Mouse (Mus musculus): ENCODE data around the gene Ufc1. TPM values are rescaled to one million over a fixed set of nuclear protein-coding genes. Genes with fewer than 3 reads are reported as not detected.

Gene Ufc1
- polyA plus RNA-seq, 2 experiments from 2014 or later: 74.0 to 84.4 TPM

- ATAC-seq: peak; percentile 46
Observed at GRCm38 (mm10) chr1:171270573-171270900, 24.3 kb downstream of the Ufc1 start.

DNA sequence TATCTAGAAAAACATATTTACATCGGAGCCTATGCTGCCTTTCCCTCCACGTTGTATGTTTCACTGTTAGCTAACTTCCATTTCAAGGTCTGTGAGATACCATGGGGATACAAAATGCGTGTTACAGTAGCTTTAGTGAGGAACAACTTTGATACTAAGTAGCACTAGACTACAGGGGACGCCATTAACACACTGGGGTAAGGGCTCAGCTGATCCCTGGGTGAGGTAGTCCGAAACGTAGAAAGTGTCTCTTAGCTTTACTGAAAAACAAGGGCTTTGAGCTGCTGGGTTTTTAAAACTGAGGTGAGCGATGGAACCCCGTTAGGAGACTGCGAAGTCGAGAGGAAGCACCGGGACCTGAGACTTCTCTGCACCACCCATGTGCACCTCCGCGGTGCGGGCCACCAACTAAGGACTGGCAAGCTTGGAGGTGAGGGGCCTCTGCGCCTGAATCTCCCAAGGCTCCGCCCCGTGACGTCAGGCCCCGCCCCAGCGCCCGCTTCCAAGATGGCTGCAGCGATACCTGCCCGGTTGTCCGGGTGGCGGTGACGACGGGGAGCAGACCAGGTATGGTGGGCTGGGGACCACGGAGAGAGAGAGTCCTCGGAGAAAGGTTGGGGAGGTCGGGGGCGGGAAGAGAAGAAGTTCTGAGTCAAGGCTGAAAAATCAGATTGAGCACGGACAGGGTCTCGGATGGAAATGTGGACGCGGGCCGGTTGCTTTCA lies 24.8 kb downstream of the Ufc1 start, which contains the start of gene B4galt3:
Gene B4galt3 (plus strand): TSS at position 481 of the 725 bp plus-strand sequence.
- peak; percentile 99 for ATAC-seq

DNA sequence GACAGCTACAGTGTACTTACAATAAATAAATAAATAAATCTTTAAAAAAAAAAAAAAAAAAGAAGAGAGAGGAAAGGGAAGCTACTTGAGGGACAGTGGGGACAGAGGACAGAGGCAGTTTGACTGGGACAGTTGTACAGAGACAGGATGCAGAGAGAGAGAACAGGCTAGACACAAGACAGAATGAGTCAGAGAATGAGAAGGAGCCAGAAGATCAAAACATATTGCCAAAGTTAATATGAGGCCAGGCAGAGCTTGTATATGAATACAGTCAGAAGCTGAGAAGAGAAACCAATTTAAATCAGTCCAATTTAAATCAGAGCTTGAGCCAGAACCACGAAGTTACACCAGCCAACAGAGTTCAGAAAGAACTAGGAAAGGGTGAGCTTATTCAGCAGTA lies 26.5 kb downstream of the Ufc1 start:
- no peak for ATAC-seq

- no peak for ATAC-seq
Observed at GRCm38 (mm10) chr1:171265971-171266744, 28.7 kb downstream of the Ufc1 start.

DNA sequence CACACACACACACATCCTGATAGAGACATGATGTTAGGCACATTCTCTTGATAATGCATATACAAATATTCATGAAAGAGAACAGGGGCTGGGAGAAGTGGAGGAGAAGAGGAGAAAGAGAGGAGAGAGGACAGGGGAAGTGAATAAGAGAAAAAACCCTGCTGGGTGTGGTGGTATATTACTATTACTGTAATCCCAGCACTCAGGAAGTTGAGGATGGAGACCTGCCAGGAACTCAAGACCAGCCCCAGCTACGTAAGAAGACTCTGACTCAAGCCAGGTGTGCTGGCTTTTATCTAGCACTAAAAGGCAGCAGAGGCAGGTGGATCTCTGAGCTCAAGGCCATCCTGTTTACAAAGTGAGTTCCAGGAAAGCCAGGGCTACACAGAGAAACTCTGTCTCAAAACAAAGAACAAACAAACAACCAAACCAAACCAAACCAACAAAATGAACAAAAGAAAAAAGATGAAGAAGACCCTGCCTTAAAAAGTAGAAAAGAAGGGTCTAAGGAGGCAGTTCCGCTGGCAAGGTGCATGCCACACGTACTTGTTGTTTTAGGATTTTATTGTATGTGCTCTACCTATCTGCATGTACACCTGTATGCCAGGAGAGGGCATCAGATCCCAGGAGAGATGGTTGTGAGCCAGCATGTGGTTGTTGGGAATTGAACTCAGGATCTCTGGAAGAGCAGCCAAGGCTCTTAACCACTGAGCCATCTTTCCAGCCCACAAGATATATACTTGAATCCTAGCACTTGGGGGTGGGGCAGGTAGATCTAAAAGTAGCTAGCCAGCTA lies 31.0 kb downstream of the Ufc1 start:
- peak; percentile 40 for ATAC-seq

DNA sequence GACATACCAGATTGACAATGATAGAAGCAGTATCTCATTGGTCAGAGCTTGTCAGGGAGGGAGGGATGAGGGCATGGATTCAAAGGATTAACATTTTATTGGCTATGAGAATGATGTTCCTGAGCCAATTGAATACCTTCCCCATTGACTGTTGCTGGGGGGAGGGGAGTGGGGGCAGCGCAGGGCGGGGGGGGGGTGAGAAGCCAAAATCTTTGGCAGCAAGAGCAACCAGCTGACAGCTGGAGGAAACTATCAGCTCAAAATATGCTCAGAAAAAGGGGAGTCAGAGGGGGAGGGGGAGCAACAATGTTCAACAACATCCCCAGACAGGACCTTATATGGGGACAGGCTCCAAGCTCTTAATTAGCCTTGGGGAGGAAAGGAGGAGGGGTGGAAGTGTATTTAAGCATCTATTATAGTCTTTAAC lies 31.6 kb downstream of the Ufc1 start:
- no peak for ATAC-seq

DNA sequence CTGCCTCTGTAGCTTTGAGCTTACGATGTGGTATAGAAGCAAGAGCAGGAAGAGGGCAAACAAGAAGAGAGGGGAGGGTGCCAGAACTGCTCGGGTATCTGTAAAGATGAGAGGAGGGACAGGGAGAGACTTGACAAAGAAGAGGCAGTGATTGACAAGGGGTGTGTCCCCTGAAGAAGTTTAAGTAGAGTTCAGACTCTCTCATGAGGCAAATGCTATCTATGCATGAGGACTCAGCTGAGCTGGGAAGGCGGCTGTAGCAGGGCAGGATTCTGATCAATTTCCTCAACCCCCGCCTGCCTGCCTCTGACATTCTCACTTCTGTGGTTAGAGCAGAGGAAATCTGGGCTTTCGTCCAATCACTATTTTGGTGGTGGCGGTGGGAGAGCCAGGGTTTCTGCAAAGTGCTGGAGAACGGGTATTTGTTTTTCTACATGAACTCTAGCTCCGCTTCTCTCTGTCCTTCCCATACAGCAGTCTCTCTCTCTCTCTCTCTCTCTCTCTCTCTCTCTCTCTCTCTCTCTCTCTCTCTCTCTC lies 32.2 kb downstream of the Ufc1 start:
- ATAC-seq: peak; percentile 74

GRCm38 (mm10) chr1:171260316-171260715 lies 34.5 kb downstream of the Ufc1 start:
- ATAC-seq: no peak

- no peak for ATAC-seq
Observed at GRCm38 (mm10) chr1:171258921-171259320, 35.9 kb downstream of the Ufc1 start.

GRCm38 (mm10) chr1:171257781-171258180 lies 37.0 kb downstream of the Ufc1 start:
- ATAC-seq: no peak

DNA sequence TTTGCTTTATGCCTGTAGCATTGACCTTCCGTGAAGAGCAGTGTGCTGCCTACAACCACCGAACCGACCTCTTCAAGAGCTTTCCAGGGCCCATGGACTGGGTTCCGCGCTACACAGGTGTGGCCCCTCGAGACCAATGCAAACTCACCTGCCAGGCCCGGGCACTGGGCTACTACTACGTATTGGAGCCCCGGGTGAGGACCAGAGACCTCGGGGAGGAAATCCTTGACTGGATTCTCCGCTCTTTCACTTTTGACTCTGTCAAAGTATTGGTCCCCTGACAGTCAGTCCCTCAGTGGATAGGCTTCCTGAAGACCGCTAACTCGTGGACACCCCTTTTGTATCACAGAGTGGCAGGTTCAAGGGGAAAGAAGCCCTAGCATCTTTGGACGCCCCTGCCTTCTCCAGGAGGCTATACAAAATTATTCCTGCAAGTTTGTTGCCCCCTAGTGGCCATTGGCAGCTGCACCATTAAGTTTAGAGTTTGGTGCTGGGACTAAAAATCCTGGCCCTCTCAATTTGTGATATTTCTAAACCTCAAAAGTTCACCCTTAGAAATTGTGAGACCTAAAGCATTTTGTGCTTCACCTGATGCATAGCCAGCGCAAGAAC lies 37.8 kb downstream of the Ufc1 start:
- ATAC-seq: peak; percentile 77

GRCm38 (mm10) chr1:171256095-171256818 lies 38.6 kb downstream of the Ufc1 start:
- no peak for ATAC-seq

DNA sequence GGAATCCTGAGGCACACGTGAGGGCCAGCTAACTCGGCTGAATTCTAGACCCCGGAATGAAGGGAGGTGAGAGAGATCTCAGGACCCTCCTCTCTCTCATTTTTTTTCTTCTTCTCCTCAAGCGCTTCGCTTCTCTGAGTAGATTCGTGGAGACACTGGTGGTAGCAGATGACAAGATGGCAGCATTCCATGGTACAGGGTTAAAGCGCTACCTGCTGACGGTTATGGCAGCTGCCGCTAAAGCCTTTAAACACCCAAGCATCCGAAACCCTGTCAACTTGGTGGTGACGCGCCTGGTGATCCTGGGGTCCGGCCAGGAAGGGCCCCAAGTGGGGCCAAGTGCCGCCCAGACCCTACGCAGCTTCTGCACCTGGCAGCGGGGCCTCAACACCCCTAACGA lies 42.4 kb downstream of the Ufc1 start:
- no peak for ATAC-seq

GRCm38 (mm10) chr1:171251594-171252324 lies 43.1 kb downstream of the Ufc1 start:
- ATAC-seq: no peak

DNA sequence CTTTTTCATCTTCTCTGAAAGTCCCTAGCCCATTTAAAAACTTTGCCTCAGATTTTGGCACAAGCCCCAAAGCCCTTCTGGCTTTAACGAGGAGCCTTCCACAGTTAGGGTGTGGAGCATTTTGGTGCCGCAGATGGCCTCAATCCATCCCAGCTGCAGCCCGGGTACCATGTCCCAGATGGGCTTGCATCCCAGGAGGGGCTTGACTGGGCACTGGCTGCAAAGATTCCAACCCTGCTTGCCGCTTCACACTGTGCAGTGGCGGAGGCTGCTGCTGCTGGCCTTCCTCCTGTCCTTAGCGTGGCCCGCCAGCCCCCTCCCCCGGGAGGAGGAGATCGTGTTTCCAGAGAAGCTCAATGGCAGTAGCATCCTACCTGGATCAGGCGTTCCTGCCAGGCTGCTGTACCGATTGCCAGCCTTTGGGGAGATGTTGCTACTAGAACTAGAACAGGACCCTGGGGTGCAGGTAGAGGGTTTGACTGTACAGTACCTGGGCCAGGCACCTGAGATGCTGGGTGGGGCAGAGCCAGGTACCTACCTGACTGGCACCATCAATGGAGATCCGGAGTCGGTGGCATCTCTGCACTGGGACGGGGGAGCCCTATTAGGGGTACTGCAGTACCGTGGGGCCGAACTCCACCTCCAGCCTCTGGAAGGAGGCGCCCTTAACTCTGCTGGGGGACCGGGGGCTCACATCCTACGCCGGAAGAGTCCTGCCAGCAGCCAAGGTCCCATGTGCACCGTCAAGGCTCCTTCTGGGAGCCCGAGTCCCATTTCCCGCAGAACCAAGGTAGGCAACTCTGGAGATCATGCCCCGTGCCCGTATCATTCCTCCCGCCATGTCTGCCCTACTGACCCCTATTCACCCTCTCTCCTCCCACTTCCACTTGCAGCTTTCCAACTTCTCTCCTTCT lies 43.9 kb downstream of the Ufc1 start, which contains the start of gene Ndufs2:
Gene Ndufs2 (minus strand): TSS at position 709 of the 914 bp plus-strand sequence.
- ATAC-seq: no peak

GRCm38 (mm10) chr1:171249913-171250600 lies 44.8 kb downstream of the Ufc1 start, which contains the start of gene Adamts4:
Gene Adamts4, plus strand, starts transcription at chr1:171250421.
- no peak for ATAC-seq

GRCm38 (mm10) chr1:171248386-171249226 lies 46.2 kb downstream of the Ufc1 start:
- ATAC-seq: no peak

DNA sequence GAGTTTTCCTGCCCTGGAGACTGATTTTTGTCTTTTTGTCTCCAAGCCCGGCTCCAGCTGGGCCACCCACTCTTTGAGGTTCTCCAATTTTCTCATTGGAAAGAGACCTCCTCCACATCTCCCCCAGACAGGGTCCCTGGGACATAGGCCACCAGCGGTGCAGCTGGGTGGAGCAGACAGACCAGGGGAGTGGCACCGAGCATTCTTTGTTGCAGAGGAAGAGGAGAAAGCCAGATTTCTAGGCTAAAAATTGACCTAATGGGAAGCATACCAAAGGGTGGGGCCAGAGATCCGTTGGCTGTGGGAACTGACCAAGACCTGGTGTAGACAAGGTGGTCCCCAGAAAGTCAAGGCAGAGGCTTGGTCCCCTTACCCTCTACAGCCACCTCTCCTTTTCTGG lies 46.9 kb downstream of the Ufc1 start:
- ATAC-seq: no peak

Measured in CD4-positive, CD25-positive, alpha-beta regulatory T cell, adult 4 months (primary cell).